Mouse (Mus musculus) kidney, postnatal 25 days (tissue): Measurements from ENCODE around the gene Gm4779.
"Not testable (repeated sequence)": the region's sequence is repeated elsewhere in the genome, so short reads cannot be mapped to it uniquely, and the experiment has no call there.

Source experiments
- DNase-seq, 2 experiments: peaks; one replicate each; pipeline ENCODE4 v3.0.0; 2021; ENCODE audit warnings: mixed read lengths in 2 of 2

Gene Gm4779

GRCm38 (mm10) chrX:101794342-101794741 lies at the start of gene Gm4779, which contains the start of gene 8030474K03Rik:
Gene Gm4779, minus strand, starts transcription at chrX:101794423.
Gene 8030474K03Rik, plus strand, starts transcription at chrX:101794656.
- DNase-seq = peak in 1 of 2 experiments; percentile 33

- DNase-seq = not testable (repeated sequence)
These were observed 25.8 kb upstream of the Gm4779 start for GRCm38 (mm10) chrX:101819980-101820379.

- peak in 1 of 2 experiments; percentile 15 for DNase-seq
These were observed 24.9 kb upstream of the Gm4779 start for GRCm38 (mm10) chrX:101819163-101819562.

DNA sequence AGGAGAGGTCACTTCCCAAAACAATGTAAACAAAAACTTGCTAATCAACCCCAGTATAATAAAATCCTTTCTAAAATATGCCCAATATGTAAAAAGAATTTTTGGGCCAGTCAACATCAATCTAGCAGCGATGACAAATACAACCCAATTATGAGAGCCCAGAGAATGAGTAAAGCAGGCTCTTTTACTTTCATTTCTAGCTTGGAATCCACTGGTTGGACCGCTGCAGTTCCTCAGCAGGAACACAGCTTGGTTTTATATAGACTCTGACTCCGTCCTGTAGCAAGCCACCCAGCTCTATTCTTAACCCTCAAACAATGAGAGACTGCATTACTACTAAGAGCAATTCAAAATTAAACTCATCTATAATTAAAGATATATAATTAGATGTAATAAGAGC lies 17.5 kb upstream of the Gm4779 start:
- no peak for DNase-seq

GRCm38 (mm10) chrX:101805512-101805911 lies 11.3 kb upstream of the Gm4779 start:
- peak in 1 of 2 experiments; percentile 9 for DNase-seq

GRCm38 (mm10) chrX:101791551-101791950 lies 2.7 kb downstream of the Gm4779 start:
- peak; percentile 59 to 73 for DNase-seq

DNA sequence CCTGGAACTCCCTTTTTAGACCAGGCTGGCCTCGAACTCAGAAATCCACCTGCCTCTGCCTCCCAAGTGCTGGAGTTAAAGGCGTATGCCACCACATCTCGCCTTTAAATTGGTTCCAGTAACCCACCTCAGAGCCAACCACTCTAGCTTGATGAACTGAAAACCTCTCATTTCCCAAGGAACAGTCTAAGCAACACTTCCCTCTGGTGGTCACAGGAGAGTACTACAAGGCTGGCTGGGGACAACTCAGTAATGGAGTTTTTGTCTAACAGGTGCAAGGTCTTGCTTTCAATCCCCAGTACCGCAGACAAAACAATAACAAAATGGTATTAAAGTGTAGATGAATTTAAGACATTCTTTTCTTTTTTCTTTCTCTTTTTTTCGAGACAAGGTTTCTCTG lies 22.2 kb downstream of the Gm4779 start:
- DNase-seq = peak in 1 of 2 experiments; percentile 63

DNA sequence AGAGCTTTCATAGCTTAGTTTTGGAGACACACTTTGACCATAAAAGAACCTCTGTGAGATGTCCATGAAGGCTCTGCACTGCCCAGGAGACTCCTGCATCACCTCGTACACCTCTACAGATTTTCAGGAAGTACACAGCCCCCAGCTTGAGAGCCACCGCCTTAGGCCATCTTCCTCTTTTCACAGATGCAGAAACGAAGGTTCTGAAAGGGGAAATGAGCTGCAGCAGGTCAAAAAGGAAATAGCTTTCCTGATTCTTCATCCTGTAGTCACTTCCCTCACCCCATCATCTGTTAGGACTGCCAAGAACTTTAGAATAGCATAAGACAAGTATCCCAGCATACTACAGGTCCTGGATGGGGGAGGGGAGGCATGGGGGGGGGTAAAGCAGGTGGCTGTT lies 23.9 kb downstream of the Gm4779 start:
- no peak for DNase-seq

- no peak for DNase-seq
These were observed 24.7 kb downstream of the Gm4779 start for GRCm38 (mm10) chrX:101769478-101769877.

GRCm38 (mm10) chrX:101767280-101767679 lies 26.9 kb downstream of the Gm4779 start:
- no peak for DNase-seq

DNA sequence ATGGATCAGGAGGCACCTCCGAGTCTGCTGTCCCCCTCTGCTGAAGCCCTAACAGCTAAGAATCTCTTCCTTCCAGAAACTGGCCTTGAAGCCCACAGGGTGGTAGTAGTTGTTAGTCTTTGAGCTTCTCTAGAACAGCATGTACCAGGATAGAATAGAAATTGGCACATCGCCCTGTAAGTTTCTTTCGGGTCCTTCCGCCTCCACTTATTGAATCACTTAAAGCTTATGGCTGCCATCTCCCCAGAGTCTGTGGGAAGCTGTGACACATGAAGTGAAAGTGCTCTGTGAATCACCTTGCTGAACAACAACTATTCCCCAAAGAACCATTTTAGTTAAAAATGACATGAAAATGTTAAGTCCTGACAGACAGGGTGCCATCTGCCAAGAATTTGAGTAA lies 29.1 kb downstream of the Gm4779 start:
- no peak for DNase-seq

GRCm38 (mm10) chrX:101764621-101765020 lies 29.6 kb downstream of the Gm4779 start:
- no peak for DNase-seq

GRCm38 (mm10) chrX:101754478-101754877 lies 39.7 kb downstream of the Gm4779 start:
- peak; percentile 12 to 42 for DNase-seq

GRCm38 (mm10) chrX:101750144-101750543 lies 44.1 kb downstream of the Gm4779 start:
- no peak for DNase-seq

GRCm38 (mm10) chrX:101741064-101741433 lies 53.2 kb downstream of the Gm4779 start:
- no peak for DNase-seq

GRCm38 (mm10) chrX:101740335-101741063 lies 53.7 kb downstream of the Gm4779 start:
- DNase-seq = no peak
